ENCODE assay signal across 19 mouse cellular contexts in the genomic region with DNA sequence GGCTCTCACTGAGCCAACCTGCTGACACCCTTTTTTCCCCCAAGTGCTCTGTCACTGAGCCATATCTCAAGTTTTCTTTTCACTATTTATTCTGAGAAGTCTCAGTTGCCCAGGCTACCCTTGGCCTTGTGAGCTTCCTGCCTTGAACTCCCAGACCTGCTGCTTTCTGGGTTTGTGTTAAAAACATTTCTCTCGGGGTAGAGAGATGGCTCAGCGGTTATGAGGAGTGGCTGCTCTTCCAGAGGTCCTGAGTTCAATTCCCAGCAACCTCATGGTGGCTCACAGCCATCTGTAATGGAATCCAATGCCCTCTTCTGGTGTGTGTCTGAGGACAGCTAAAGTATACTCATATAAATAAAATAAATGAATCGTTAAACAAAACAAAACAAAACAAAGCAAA. TPM values are rescaled to one million over a fixed set of nuclear protein-coding genes. Genes with fewer than 3 reads are reported as not detected.
DNase-seq lines count a peak whose midpoint lies in the region; ATAC-seq and TF ChIP-seq lines count a peak whose summit lies in the region.
"Had no signal": no experiment of that assay in that cellular context is flagged by ENCODE, and none has a peak within 500 bp of the region (broad histone marks: within the 10 kb centered on the region; RNA-seq: fewer than 3 reads in every experiment).

No protein-coding gene starts in this region.

- no peak for ATAC-seq in midbrain, embryonic 11.5 days (ENCODE audit: low FRiP score)
- ATAC-seq in midbrain, embryonic 16.5 days = no peak
- no peak for ATAC-seq in monocyte, adult 5-6 weeks (replicated peaks; ENCODE audit: insufficient number of reproducible peaks, low FRiP score, low TSS enrichment, poor library complexity, severe bottlenecking)
- ATAC-seq: forebrain, embryonic 14.5 days; hindbrain, postnatal 0 days had no signal

- H3K4me1 ChIP-seq in midbrain, embryonic 11.5 days (ENCODE audit: control insufficient read depth, insufficient read depth, low read length) = no peaks in the 10 kb centered on the region
- H3K4me1 ChIP-seq in midbrain, embryonic 16.5 days (ENCODE audit: control insufficient read depth, insufficient read depth, low read length) = no peaks in the 10 kb centered on the region
- H3K4me1 ChIP-seq in embryonic fibroblast, embryonic 13.5 days (ENCODE audit: control insufficient read depth, insufficient read depth, low read length) = peaks cover 19% of the 10 kb centered on the region
- H3K4me1 ChIP-seq: forebrain, embryonic 10.5 days; heart, embryonic 13.5 days; hindbrain, embryonic 12.5 days had no signal

- no peak for TF ChIP-seq POLR2A in embryonic fibroblast, embryonic 13.5 days (IDR thresholded peaks at IDR 0.05; ENCODE audit: low read depth, low read length)

- no peaks in the 10 kb centered on the region for H3K36me3 ChIP-seq in midbrain, embryonic 11.5 days (ENCODE audit: control insufficient read depth, insufficient read depth, low read length)
- H3K36me3 ChIP-seq in midbrain, embryonic 16.5 days (ENCODE audit: control insufficient read depth, insufficient read depth, low read length) = no peaks in the 10 kb centered on the region
- H3K36me3 ChIP-seq in macrophage (ENCODE audit: inconsistent target) = no peaks in the 10 kb centered on the region
- H3K36me3 ChIP-seq: embryonic facial prominence, embryonic 10.5 days; forebrain, embryonic 10.5 days; heart, embryonic 13.5 days; hindbrain, embryonic 12.5 days had no signal

- H3K4me2 ChIP-seq in midbrain, embryonic 11.5 days = no peak overlapping the region
- H3K4me2 ChIP-seq in midbrain, embryonic 16.5 days (ENCODE audit: low read length) = no peak overlapping the region
- H3K4me2 ChIP-seq: heart, embryonic 13.5 days; hindbrain, embryonic 12.5 days had no signal

- no peak for TF ChIP-seq CTCF in embryonic fibroblast, embryonic 13.5 days (IDR thresholded peaks at IDR 0.05; ENCODE audit: borderline replicate concordance, insufficient read depth, low read length)

- WGBS in midbrain, embryonic 11.5 days = 86% methylated on average over 3 of the region's 3 CpGs
- 88% methylated on average over 3 of the region's 3 CpGs for WGBS in midbrain, embryonic 16.5 days
- WGBS in macrophage (ENCODE audit: missing documents) = 74% methylated on average over 3 of the region's 3 CpGs

- no peaks in the 10 kb centered on the region for H3K9me3 ChIP-seq in midbrain, embryonic 11.5 days (ENCODE audit: control insufficient read depth, low read length)
- no peaks in the 10 kb centered on the region for H3K9me3 ChIP-seq in midbrain, embryonic 16.5 days (replicated peaks; ENCODE audit: control insufficient read depth, low read length, poor library complexity, severe bottlenecking)
- H3K9me3 ChIP-seq: embryonic facial prominence, embryonic 10.5 days; forebrain, embryonic 10.5 days; heart, embryonic 13.5 days; hindbrain, embryonic 12.5 days had no signal

- no peak overlapping the region for H3K9ac ChIP-seq in midbrain, embryonic 11.5 days (ENCODE audit: low read length)
- H3K9ac ChIP-seq in midbrain, embryonic 16.5 days (ENCODE audit: low read depth, low read length) = no peak overlapping the region
- H3K9ac ChIP-seq: heart, embryonic 13.5 days; hindbrain, embryonic 12.5 days had no signal

- no peak overlapping the region for H3K27ac ChIP-seq in midbrain, embryonic 11.5 days (ENCODE audit: low read depth, low read length)
- no peak overlapping the region for H3K27ac ChIP-seq in midbrain, embryonic 16.5 days (ENCODE audit: low read length)
- peak overlapping the region; percentile 96; the same call in 1 of the 2 replicates for H3K27ac ChIP-seq in embryonic fibroblast, embryonic 13.5 days (ENCODE audit: insufficient read depth, low read length)
- H3K27ac ChIP-seq in macrophage = peak overlapping the region; percentile 86
- H3K27ac ChIP-seq: embryonic facial prominence, embryonic 10.5 days; forebrain, embryonic 10.5 days; gastrocnemius, adult 2 months; heart, embryonic 13.5 days; hindbrain, embryonic 12.5 days; hindbrain, postnatal 0 days had no signal

- DNase-seq in midbrain, embryonic 11.5 days (ENCODE audit: low spot score, missing footprints) = peak; percentile 28
- no peak for DNase-seq in kidney, adult 11 months
- DNase-seq: adrenal gland, postnatal 14 days; cerebellum, adult 2 months; cerebellum, postnatal 10 days; gastrocnemius, adult 2 months; gastrocnemius, postnatal 25 days; heart, postnatal 4 days had no signal

- no peaks in the 10 kb centered on the region for H3K79me2 ChIP-seq in macrophage (ENCODE audit: inconsistent target)

- no peak overlapping the region for H3K4me3 ChIP-seq in midbrain, embryonic 11.5 days (ENCODE audit: low read depth, low read length)
- H3K4me3 ChIP-seq in midbrain, embryonic 16.5 days (ENCODE audit: low read depth, low read length) = no peak overlapping the region
- H3K4me3 ChIP-seq in embryonic fibroblast, embryonic 13.5 days (ENCODE audit: insufficient read depth, low read length) = no peak overlapping the region
- H3K4me3 ChIP-seq in macrophage (ENCODE audit: inconsistent target) = no peak overlapping the region
- H3K4me3 ChIP-seq: embryonic facial prominence, embryonic 10.5 days; erythroblast, embryonic 14.5 days; forebrain, embryonic 10.5 days; gastrocnemius, adult 2 months; heart, embryonic 13.5 days; hindbrain, embryonic 12.5 days had no signal

- H3K27me3 ChIP-seq in midbrain, embryonic 11.5 days (ENCODE audit: control insufficient read depth, insufficient read depth, low read length) = no peaks in the 10 kb centered on the region
- no peaks in the 10 kb centered on the region for H3K27me3 ChIP-seq in midbrain, embryonic 16.5 days (ENCODE audit: control insufficient read depth, insufficient read depth, low read depth, low read length)
- H3K27me3 ChIP-seq: hindbrain, embryonic 12.5 days had no signal

RNA-seq across cellular contexts. Expression of gene Abcc1, which starts 9.1 kb away (rescaled TPM):
- 4.5 and 5.4 TPM in 2 replicates for polyA plus RNA-seq in midbrain, embryonic 11.5 days (2014; fragmentation: Nextera tagmentation; extraction: Ambion mirVana)
- 9.3 and 10.8 TPM in 2 replicates for polyA plus RNA-seq in midbrain, embryonic 16.5 days (2015; fragmentation: Nextera tagmentation; extraction: Ambion mirVana)
- polyA plus RNA-seq in embryonic fibroblast, embryonic 13.5 days (2011; ENCODE audit: insufficient read length, low read depth, missing spikeins) = 78.6 and 141 TPM in 2 replicates
- total RNA-seq in macrophage (2018; cell fraction: chromatin; rRNA removed) = 100 to 1,000 TPM; 106 to 796 (median 207) TPM
- total RNA-seq in macrophage (2018; cell fraction: cytosol; rRNA removed) = 10 to 100 TPM; 13.3 to 51.1 (median 29.1) TPM
- 100 to 1,000 TPM in 16 of 26 experiments, 10 to 100 TPM in 10; 47.2 to 324 (median 121) TPM for total RNA-seq in macrophage (2018; cell fraction: nucleus; rRNA removed)
- 19.8 to 46.6 TPM (median 31.3 TPM) in 3 replicates for polyA plus RNA-seq in macrophage (2018)
- total RNA-seq in monocyte, adult 5-6 weeks (2017) = 15.3 to 24.0 TPM (median 22.2 TPM) in 3 replicates

RNA-seq across cellular contexts. Expression of gene Fopnl, which starts 35.0 kb away (rescaled TPM):
- polyA plus RNA-seq in midbrain, embryonic 11.5 days (2014; fragmentation: Nextera tagmentation; extraction: Ambion mirVana) = 174 and 194 TPM in 2 replicates
- 205 TPM in 2 replicates for polyA plus RNA-seq in midbrain, embryonic 16.5 days (2015; fragmentation: Nextera tagmentation; extraction: Ambion mirVana)
- polyA plus RNA-seq in embryonic fibroblast, embryonic 13.5 days (2011; ENCODE audit: insufficient read length, low read depth, missing spikeins) = 72.4 and 75.4 TPM in 2 replicates
- total RNA-seq in macrophage (2018; cell fraction: chromatin; rRNA removed) = 10 to 100 TPM in 23 of 26 experiments, 1 to 10 TPM in 3; 4.6 to 43.7 (median 18.2) TPM
- 10 to 100 TPM; 22.7 to 37.3 (median 32.0) TPM for total RNA-seq in macrophage (2018; cell fraction: cytosol; rRNA removed)
- 10 to 100 TPM in 23 of 26 experiments, 1 to 10 TPM in 3; 7.0 to 47.6 (median 23.3) TPM for total RNA-seq in macrophage (2018; cell fraction: nucleus; rRNA removed)
- polyA plus RNA-seq in macrophage (2018) = 27.5 to 50.0 TPM (median 40.9 TPM) in 3 replicates
- total RNA-seq in monocyte, adult 5-6 weeks (2017) = 34.2 to 48.9 TPM (median 40.9 TPM) in 3 replicates

Comparison
In these comparisons a context has a peak if more than half of its experiments do, and no peak if none do; other contexts are left out.
1. H3K27ac ChIP-seq: peak in embryonic fibroblast, embryonic 13.5 days (single experiment) and macrophage (single experiment); none in midbrain, embryonic 11.5 days (single experiment) and midbrain, embryonic 16.5 days (single experiment).